Mouse (Mus musculus) neutrophil, adult 5-6 weeks (primary cell): ENCODE data around the gene Gm45233. TPM values are rescaled to one million over a fixed set of nuclear protein-coding genes. Genes with fewer than 3 reads are reported as not detected.
A peak's percentile ranks its signal among the peaks of the same experiment; 100 is the strongest.
"Not testable (repeated sequence)": the region's sequence is repeated elsewhere in the genome, so short reads cannot be mapped to it uniquely, and the experiment has no call there.

Experiments
- ATAC-seq: fragments of 151-379, 151-347 bp; 2 replicates; pipeline ENCODE4 v1.8.0; 2017; ENCODE audit warnings: mild to moderate bottlenecking, moderate TSS enrichment; ENCODE audit not compliant: insufficient number of reproducible peaks, poor library complexity, low FRiP score, severe bottlenecking; ENCODE audit errors: extremely low read depth
- total RNA-seq: library from RNA; stranded (forward); fragments of 200-1000 nt; gene quantifications from 2 replicates; pipeline ENCODE4 v1.2.3, GENCODE M21; 2017

Gm45233 gene
- not detected in 2 replicates for total RNA-seq

DNA sequence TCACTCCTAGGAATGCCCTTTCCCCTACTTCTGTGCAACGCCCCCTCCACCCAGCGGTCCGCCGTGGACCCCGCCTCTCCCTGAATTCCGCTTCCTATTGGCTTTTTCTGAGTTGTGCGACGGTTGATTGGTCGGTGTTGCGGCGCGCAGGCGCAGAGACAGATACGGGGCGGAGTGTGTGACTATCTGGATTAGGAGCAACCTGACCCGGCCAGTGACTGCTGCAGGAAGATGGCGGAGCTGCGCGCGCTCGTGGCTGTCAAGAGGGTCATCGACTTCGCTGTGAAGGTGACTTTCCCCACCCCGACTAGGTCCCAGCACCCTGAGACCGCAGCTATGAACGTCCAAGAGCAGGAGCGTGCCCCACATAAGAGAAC lies at the start of gene Gm45233, which contains the start of gene Etfb:
Gene Gm45233, plus strand, starts transcription at position 212 of the 377 bp plus-strand sequence.
Gene Etfb, plus strand, starts transcription at position 167 of the 377 bp plus-strand sequence.
- ATAC-seq, result peak; percentile 90

DNA sequence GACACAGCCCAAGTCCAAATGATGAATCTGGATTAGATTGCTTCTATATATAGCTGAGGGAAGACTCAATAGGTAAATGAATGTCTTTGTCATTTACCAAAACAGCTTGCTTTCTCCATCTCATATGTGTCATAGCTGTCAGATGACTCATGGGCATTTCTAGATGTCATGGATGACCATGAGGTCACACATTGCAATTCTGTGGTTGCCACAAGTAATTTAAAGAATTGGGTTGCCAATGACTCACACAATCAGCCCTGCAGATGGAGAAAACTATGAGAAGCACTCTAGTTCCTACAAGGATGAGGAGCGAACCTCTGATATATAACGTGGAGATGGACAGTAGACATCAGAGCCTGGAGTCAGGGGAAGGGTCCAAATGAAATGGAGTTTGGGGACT lies 44.4 kb upstream of the Gm45233 start:
- no peak for ATAC-seq

GRCm38 (mm10) chr7:43402718-43403117 lies 41.2 kb upstream of the Gm45233 start:
- no peak for ATAC-seq

DNA sequence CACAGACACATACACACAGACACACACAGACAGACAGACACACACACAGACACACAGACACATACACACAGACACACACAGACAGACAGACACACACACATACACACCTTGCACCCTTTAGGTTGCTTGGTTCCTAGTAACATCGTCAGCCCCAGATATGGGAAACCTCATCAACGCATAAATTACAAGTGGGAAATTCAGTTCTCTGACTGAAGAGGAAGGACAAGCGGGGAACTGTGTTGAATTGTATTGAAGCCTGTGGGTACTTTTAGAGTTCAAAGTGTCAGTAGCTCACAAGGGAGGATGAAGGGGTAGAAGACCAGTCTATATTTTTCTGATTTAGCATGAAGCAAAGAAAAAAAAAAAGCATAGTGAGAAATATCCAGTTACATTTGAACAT lies 36.4 kb upstream of the Gm45233 start:
- peak; percentile 25; the same call in 1 of the 2 replicates for ATAC-seq

DNA sequence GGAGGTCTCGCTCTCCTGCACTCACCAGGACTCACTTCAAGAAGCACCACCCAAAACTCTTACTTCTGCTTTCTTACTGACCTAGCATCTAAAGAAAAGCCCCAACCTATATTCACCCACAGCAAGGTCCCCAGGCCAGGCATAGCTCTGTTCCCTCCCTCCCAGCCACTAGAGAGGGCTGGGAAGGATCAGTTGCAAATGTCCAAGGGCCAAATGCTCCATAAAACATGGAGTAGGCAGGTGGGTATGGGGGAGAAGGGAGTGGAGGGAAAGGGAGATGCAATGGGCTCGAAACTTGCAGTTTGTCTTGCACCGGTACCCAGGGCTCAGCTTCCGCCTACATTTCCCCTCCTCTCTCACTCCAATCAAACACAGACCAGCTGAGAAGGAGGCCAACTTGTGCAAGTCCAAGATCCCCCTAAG lies 35.8 kb upstream of the Gm45233 start, which contains the start of gene Siglecg:
Gene Siglecg, plus strand, starts transcription at position 74 of the 423 bp plus-strand sequence.
- ATAC-seq, result peak; percentile 82

DNA sequence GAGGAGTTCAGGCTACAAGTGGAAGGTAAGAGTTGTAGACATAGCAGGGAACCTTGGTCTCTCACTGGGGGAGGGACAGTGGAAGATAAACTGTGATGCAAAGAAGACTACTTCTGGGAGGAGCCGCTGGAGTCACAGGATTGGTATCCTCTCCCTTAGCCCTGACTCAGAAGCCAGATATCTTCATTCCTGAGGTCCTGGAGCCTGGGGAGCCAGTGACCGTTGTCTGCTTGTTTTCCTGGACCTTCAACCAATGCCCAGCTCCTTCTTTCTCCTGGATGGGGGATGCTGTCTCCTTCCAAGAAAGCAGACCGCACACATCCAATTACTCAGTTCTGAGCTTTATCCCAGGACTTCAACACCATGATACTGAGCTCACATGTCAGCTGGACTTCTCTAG lies 34.8 kb upstream of the Gm45233 start:
- ATAC-seq, result no peak

GRCm38 (mm10) chr7:43411724-43412123 lies 32.2 kb upstream of the Gm45233 start:
- ATAC-seq, result not testable (repeated sequence)

GRCm38 (mm10) chr7:43417298-43417697 lies 26.6 kb upstream of the Gm45233 start:
- ATAC-seq, result no peak

GRCm38 (mm10) chr7:43422995-43423617 lies 20.8 kb upstream of the Gm45233 start:
- peak; percentile 98 for ATAC-seq

DNA sequence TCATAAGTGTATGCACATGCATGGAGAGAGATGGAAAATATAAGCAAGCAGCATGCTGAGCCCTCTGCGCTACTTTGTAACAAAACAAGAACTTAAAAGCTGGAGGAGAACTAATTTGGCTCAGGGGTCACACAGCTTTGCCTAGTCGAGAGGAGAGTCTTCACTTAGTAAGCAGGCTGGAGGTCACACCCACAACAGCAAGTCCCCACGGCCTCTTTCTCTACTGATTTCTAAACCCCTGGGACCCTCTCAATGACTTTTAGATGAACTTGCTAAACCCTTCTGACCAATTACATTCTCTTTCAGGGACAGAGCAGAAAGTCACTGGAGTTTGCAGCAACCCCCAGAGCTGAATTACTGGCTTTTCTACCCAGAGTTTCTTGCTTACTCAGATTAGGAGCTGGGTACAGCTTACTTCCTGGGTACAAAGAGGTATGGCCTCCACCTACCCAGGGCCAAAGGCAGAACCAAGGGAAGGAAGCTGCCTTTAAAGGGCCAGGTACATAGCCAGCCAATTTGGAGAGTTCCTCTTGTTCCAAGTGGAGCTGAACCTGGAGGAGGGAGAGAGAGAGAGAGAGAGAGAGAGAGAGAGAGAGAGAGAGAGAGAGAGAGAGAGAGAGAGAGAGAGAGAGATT lies 19.8 kb upstream of the Gm45233 start:
- no peak for ATAC-seq

- ATAC-seq, result no peak
Measured at GRCm38 (mm10) chr7:43427406-43427805, 16.5 kb upstream of the Gm45233 start, which contains the start of gene Lim2. Gene Lim2 (plus strand): TSS chr7:43427670.

DNA sequence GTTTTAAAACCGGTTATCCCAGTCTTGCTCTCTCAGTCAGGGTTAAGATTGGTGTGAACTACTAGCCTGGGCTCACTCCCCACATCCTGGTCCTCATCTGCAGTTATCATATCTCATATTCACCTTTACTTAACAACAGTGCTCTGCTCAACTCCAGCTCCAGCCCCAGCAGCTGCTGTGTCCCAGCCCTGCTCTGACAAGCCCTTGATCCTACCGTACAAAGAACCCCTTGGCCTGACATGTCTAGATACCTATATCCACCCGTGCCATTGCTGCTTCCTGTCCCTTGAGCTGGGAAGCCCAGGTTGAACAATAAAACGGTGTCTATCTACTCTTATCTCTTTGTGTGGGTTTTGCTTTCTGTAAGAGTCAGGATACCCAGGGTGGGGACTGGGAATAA lies 14.4 kb upstream of the Gm45233 start:
- no peak for ATAC-seq

- ATAC-seq, result no peak
Measured at GRCm38 (mm10) chr7:43432891-43433290, 11.0 kb upstream of the Gm45233 start.

GRCm38 (mm10) chr7:43434676-43435075 lies 9.3 kb upstream of the Gm45233 start:
- ATAC-seq, result no peak

DNA sequence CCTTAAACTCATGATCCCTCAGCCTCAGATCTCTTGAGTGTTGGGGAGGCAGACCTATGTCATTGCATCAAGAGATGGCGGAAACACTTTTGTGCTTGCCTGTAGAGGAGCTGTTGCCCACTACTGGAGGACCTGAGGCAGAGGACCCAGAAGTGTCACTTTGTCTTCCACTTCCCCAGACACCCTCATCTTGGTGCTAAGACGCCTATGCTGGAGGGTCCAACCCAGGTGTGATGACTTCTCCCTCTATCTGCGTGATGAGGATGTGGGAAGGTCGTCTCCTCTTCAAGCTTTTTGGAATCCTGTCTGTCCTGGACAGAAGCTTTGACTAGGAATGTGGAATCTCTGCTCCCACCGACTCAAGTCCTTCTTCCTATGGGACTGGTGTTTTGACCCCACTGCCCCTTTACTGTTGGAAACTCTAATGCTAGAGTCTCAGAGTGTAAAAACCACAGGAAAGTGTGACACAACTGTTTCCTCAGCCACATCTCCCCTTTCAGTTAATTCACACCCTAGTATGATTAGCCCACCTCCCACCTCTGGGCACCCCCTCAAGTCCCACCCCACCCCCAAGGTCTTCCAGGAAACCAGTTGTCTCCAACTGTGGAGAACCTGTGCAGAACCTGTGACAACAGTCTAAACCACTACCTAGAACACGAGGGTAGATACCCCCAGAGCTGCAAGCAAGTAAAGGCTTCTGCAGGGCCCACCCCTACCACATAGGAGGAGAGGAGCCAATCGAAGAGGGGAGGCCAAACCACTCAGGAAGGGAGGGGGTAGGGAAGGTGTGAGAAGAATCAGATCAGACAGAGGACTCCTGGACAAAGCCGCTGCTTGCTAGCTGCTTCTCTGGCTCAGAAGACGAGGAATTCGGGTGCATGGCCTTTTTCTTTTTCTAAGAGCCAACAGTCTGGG lies 7.3 kb upstream of the Gm45233 start, which contains the start of gene Nkg7:
Gene Nkg7, plus strand, starts transcription at position 733 of the 915 bp plus-strand sequence.
- ATAC-seq, result peak; percentile 31; the same call in 1 of the 2 replicates

GRCm38 (mm10) chr7:43438611-43439010 lies 5.3 kb upstream of the Gm45233 start:
- ATAC-seq, result no peak

DNA sequence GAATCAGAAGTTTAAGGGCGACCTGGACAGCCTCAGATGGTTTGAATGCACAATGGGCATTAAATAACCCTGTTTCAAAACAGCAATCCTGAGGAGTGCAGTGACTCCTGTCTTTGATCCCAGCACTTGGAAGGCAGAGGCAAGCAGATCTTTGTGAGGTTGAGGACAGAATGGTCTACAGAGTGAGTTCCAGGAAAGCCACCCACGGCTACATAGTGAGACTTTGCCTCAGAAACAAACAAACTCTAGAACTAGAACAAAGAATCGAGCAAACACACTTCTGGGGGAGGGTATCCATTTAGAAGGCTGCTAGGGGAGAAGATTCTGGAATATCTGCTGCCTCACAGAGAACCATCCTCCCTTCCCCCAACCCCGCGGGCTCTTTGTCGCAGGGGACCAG lies 3.4 kb upstream of the Gm45233 start, which contains the start of gene Cldnd2:
Gene Cldnd2, plus strand, starts transcription at position 301 of the 400 bp plus-strand sequence.
- no peak for ATAC-seq

DNA sequence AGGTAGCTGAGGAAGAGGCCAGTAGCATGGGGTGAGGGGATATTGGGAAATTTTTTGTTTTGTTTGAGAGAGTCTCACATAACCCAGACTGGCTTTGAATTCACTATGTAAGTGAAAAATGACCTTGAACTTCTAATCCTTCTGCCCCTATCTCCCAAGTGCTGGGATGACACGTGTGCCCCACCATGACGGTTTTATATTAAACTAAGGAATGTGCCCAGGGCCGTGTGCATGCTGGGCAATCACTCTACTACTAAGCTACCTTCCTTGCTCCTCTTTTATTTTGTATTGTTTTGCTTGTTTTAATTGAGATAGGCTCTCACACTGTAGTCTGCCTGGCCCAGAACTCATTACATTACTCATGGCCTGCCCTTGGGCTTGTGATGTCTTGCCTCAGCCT lies 2.9 kb upstream of the Gm45233 start:
- no peak for ATAC-seq

GRCm38 (mm10) chr7:43442684-43443083 lies 1.2 kb upstream of the Gm45233 start:
- ATAC-seq, result no peak
